Mouse (Mus musculus) embryo, embryonic 11 days (tissue): ENCODE measurements around the gene Astn2.

Experiments used
- DNase-seq: peaks from one replicate; pipeline ENCODE4 v3.0.0-alpha.2; 2015

Gene Astn2

GRCm38 (mm10) chr4:65508101-65508500 is 896.3 kb downstream of the Astn2 start:
- peak; percentile 15 for DNase-seq

- no peak for DNase-seq
Observed at GRCm38 (mm10) chr4:65506870-65507269, 897.5 kb downstream of the Astn2 start.

GRCm38 (mm10) chr4:65496463-65496834 is 908.0 kb downstream of the Astn2 start:
- peak; percentile 94 for DNase-seq

GRCm38 (mm10) chr4:65495705-65496462 is 908.5 kb downstream of the Astn2 start:
- DNase-seq = no peak

DNA sequence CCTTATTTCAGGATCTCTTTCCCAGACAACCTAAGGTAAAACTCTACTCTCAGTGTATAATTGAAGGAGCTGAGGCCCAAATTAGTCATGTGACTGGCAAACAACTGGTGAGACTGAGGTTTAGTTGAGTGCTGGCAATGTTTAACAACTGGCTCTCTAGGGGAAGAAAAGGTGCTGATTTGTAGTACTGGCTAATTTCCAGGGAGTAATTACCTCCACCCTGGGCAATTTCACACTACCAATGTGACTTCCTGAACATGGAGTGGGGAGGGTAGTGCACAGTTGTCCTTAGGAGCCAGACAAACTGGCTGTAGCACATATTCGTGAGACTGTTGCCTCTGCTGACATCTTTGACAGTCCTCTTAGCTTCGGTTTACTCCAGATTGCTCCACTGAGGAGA is 912.9 kb downstream of the Astn2 start:
- no peak for DNase-seq

GRCm38 (mm10) chr4:65489711-65490110 is 914.7 kb downstream of the Astn2 start:
- DNase-seq = no peak

GRCm38 (mm10) chr4:65481632-65482031 is 922.8 kb downstream of the Astn2 start:
- no peak for DNase-seq

DNA sequence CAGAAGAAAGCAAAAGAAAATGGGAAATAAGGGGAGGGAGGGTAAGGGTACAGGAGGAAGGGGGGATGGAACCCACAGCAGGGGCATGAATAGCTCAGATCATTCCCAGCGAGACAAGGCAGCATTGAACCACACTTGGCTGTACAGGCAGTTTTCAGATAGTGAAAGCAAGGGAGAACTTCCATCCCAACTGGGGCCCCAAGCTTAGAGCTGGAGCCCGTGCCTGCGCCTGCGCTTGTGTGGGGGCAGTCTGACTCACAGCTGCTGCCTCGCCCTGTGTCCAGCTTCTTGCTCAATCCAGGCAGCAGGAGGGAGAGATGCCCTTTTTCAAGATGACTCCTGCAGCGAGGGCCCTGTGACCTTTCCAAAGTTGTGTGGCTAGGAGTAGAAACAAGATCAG is 927.3 kb downstream of the Astn2 start:
- peak; percentile 26 for DNase-seq

DNA sequence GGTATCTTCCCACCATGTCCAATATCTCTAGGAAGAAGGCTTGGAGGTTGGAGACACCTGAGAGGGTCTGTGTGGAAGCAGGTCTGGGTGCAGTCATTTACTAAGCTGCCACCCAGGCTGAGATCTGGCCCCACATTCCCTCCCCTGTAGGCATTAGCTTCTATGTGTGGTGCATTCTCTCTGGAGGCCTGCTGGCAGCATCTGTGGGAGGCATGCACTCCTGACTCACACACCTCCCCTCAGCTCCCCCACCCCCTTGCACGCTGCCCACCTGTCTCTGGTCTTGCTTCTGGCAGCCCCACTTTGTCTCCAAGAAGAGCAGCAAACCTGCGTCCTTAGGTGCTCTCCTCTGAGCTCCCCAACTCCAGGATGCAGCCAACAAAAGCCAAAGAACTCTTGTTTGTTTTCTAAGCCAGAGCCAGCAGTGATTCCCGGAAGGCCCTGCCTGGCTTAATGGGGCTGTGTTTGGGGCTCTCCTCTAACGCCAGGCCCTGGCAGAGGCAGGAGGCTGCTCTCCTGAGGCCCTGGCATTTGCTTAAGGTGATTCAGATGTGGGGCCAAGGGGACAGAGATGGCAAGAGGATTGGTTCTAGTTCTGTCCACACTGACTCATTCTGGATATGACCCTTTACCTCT is 928.4 kb downstream of the Astn2 start:
- DNase-seq = no peak

DNA sequence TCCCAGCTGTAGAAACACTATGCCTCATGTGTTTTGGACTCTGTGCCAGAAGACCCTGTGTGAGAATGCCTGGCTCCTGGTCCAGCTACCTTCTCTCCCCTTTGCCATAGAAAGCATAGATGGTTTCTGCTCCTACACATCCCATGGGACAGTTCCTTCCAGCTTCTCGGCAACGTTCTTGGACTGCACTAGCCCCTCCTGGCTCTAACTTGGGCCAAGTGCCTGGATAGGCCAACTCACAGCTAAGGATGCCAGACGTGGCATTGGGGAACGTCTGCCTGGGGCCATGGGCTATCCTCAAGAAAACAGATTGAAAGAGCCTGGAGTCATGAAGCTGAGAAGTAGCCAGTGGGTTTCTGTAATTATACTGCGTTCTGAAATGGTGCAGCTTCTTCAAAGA is 931.3 kb downstream of the Astn2 start:
- no peak for DNase-seq

DNA sequence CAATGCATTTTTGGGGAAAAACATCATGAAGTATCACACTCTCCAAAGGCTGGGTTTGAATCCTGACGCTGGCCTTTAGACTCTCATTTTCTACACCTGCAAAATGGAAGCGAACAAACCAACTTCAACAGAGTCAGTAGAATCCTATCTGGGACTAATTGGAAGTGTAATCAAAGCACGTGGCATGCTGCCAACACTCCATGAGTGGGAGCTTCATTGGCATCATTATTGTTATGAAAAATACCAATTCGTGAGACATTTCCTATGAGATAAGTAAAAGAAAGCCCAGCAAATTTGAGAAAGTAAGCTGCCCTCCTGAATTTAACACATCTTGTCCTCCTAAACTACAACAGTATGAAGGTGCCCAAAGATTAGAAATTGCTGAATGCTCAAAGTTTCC is 955.2 kb downstream of the Astn2 start:
- DNase-seq = no peak

DNA sequence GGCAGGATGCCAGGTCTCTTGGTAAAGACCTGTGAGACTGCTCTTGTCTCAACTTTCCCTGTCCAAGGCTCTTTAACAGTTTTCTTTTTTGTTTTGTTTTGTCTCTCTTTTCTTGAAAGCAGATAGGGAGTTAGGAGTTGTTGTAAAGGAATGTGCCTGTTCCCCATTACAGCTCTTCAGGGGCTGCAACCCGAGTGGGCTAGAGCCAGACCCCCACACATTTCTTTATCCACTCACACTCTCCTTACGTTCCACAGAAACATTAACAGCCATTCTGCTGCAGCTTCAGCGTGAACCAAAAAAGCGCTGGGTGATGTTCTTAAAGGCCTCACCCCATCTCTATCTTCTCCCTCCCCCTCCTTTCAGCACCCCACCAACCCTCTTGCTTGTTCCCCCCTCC is 962.7 kb downstream of the Astn2 start:
- peak; percentile 8 for DNase-seq

DNA sequence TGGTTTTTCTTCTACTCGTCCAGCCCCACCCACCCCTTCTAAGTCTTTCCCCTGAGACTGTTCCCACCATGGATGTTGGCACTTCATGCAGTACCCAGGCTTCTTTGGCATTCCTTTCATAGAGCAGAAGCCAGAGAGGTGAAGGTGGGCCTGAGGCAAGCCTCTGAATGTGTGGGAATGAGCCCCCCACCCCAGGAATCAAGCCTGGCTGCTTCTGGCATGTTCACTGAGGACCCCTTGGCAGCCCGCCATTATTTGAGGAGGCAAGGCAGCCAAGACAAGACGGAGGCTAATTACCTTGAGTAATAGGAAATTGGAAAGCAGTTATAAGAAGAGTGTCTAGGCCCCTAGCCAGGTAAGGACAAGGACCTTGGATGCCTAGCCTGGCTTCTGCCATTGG is 973.6 kb downstream of the Astn2 start:
- DNase-seq = no peak

- DNase-seq = no peak
Observed at GRCm38 (mm10) chr4:65427480-65427879, 976.9 kb downstream of the Astn2 start.

- DNase-seq = no peak
Observed at GRCm38 (mm10) chr4:65426437-65426836, 978.0 kb downstream of the Astn2 start.

DNA sequence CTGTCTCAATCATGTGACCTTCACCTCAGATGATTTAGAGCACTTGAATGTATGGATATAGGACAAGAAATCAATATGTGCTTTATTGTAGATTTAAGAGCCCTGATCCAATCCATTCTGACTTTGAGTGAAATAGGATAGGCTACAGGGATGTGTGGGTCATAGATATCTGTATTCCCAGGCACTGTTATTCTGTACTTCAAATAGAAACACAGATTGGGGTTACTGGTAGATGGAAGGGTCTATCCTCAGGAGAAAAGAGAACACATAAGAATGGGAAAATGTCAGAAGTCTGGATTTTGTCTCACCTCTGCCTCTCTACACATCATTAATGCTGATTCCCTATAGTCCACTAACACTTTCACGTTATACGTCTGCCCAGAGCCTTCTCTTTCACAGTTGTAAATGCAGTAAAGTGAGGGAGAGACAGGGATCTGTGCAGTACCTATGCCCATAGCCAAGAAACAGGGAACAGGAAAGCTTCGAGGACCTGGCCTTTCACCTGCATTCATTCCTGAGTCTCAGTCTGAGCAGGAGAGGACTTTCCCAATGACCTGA is 981.3 kb downstream of the Astn2 start:
- no peak for DNase-seq

DNA sequence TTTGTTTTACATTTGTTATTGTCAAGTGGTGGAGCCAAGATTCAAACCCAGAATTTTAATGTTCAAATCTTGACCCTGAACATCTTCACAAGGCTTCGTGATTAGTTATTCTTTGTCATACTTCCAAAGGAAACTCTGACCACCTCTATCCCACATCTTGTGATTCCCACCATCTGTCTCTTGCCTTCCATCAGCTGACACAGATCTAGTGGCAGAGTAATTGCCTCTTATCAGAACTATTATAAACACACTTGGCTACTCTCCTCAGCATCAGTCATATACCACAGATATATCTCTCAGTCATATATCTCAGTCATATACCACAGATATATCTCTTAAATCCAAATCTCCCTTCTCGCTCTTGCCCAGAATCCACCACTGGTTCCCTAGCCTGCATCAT is 983.1 kb downstream of the Astn2 start:
- no peak for DNase-seq

DNA sequence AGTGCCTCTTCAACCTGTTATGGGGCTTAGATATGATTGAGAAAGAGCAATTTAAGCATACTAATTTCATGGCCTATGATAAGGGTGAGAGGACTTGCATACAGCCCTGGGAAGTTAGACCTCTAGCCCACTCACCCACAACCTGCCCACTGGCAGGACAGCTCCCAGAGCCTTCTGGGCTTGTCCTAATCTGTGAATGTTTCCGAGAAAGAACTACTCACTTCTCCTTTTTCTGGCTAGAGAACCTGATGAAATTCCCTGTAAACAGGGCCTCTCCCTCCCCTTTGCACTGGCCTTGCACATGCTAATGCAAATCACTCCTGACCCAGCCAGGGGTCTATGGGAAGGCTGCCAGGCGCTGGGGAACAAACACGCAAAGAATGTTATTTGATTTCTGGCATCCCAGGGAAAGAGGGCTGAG is 983.9 kb downstream of the Astn2 start:
- DNase-seq = peak; percentile 73

DNA sequence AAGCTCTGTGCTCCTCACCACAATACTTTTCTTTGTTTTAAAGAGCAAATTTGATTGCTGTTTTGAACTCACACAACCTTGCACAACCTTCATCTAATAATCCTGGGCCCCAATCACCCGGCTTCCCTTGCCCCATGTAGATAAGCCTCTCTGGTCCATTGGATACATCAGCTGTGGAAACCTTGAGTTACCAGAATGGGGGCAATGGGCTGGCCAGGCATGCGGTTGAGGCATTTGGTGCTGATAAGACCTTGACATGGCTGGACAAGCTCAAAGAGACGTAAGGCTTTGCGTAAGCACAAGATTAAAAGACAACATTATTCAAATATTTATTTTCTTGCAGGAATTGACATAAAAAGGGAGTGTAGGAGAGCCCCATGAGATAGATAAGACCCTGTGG is 988.9 kb downstream of the Astn2 start:
- no peak for DNase-seq

- DNase-seq = peak; percentile 60
Observed at GRCm38 (mm10) chr4:65402836-65403634, 1001.4 kb downstream of the Astn2 start.

- DNase-seq = no peak
Observed at GRCm38 (mm10) chr4:65402286-65402685, 1002.1 kb downstream of the Astn2 start.

DNA sequence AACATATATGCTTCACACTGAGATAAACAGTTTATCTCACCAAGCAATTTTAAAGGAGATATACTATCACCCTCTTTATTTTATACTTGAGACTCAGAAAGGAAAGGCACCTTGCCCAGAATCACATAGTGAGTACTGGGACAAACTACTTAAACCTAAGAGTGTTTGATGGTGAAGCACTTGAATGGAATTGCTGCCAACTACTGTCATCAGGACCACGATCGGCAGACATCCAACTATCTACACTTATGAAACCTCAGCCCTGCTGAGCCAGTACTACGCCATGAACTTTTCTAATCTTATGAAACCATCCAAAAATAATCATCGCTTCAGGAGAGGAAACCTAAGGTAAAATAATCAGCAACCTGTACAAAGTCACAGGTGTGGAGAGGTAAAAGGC is 1005.0 kb downstream of the Astn2 start:
- no peak for DNase-seq

- DNase-seq = no peak
Observed at GRCm38 (mm10) chr4:65396806-65397205, 1007.6 kb downstream of the Astn2 start.

GRCm38 (mm10) chr4:65391001-65391400 is 1013.4 kb downstream of the Astn2 start:
- DNase-seq = peak; percentile 64
